33 mouse cellular contexts compared by ENCODE assay signal in genomic region chr10:40901786-40902185, GRCm38 (mm10).
"Had no signal": no experiment of that assay in that cellular context is flagged by ENCODE, and none has a peak within 500 bp of the region (broad histone marks: within the 10 kb centered on the region; RNA-seq: fewer than 3 reads in every experiment).

No protein-coding gene starts in this region.

- H3K4me3 ChIP-seq: heart, embryonic 10.5 days; heart, embryonic 12.5 days; heart, embryonic 13.5 days; heart, embryonic 15.5 days; hindbrain, embryonic 12.5 days; hindbrain, embryonic 13.5 days; hindbrain, embryonic 15.5 days; intestine, embryonic 15.5 days; kidney, embryonic 15.5 days; layer of hippocampus, adult 2 months; left cerebral cortex, adult 2 months had no signal

- H3K27ac ChIP-seq: heart, embryonic 10.5 days; heart, embryonic 13.5 days; heart, embryonic 15.5 days; hindbrain, embryonic 12.5 days; hindbrain, embryonic 13.5 days; hindbrain, embryonic 14.5 days; hindbrain, embryonic 15.5 days; hindbrain, postnatal 0 days; intestine, embryonic 15.5 days; kidney, embryonic 15.5 days; kidney, postnatal 0 days; layer of hippocampus, adult 2 months; left cerebral cortex, adult 2 months had no signal

- H3K36me3 ChIP-seq: heart, embryonic 10.5 days; heart, embryonic 12.5 days; heart, embryonic 13.5 days; heart, embryonic 15.5 days; hindbrain, embryonic 12.5 days; hindbrain, embryonic 13.5 days; hindbrain, embryonic 15.5 days; intestine, embryonic 15.5 days; kidney, embryonic 15.5 days had no signal

- H3K9ac ChIP-seq: heart, embryonic 12.5 days; heart, embryonic 13.5 days; heart, embryonic 15.5 days; hindbrain, embryonic 12.5 days; hindbrain, embryonic 13.5 days; hindbrain, embryonic 14.5 days; hindbrain, embryonic 15.5 days; intestine, embryonic 15.5 days; kidney, embryonic 15.5 days had no signal

- H3K4me1 ChIP-seq: heart, embryonic 15.5 days; intestine, embryonic 15.5 days had no signal

- DNase-seq: heart, postnatal 10 days; heart, postnatal 14 days; heart, postnatal 36 days; heart, postnatal 4 days; kidney, adult 11 months; kidney, adult 18-20 months; kidney, adult 2 months; kidney, adult 8-10 months; kidney, adult 9 months; kidney, postnatal 10 days; kidney, postnatal 14 days; kidney, postnatal 25 days; kidney, postnatal 36 days; kidney, postnatal 4 days; layer of hippocampus, adult 9-11 months; layer of hippocampus, postnatal 36 days had no signal

- H3K9me3 ChIP-seq: heart, embryonic 10.5 days; heart, embryonic 12.5 days; heart, embryonic 13.5 days; heart, embryonic 15.5 days; hindbrain, embryonic 12.5 days; hindbrain, embryonic 13.5 days; hindbrain, embryonic 15.5 days; intestine, embryonic 15.5 days; kidney, embryonic 15.5 days had no signal

- ATAC-seq: hindbrain, postnatal 0 days; inflammation-experienced regulatory T-cells, adult 6 months; intestine, embryonic 15.5 days; intestine, postnatal 0 days had no signal

- H3K27me3 ChIP-seq: heart, embryonic 12.5 days; heart, embryonic 13.5 days; heart, embryonic 15.5 days; hindbrain, embryonic 12.5 days; hindbrain, embryonic 13.5 days; hindbrain, embryonic 15.5 days; intestine, embryonic 15.5 days; kidney, embryonic 15.5 days had no signal

- H3K4me2 ChIP-seq: heart, embryonic 11.5 days; heart, embryonic 12.5 days; heart, embryonic 13.5 days; heart, embryonic 15.5 days; hindbrain, embryonic 12.5 days; hindbrain, embryonic 13.5 days; hindbrain, embryonic 14.5 days; hindbrain, embryonic 15.5 days; intestine, embryonic 15.5 days; kidney, embryonic 15.5 days had no signal
